Mouse (Mus musculus): ENCODE data around the gene Tuba1c. TPM values are rescaled to one million over a fixed set of nuclear protein-coding genes. Genes with fewer than 3 reads are reported as not detected.

Tuba1c gene
- polyA plus RNA-seq, 1 experiment, result 976 TPM

DNA sequence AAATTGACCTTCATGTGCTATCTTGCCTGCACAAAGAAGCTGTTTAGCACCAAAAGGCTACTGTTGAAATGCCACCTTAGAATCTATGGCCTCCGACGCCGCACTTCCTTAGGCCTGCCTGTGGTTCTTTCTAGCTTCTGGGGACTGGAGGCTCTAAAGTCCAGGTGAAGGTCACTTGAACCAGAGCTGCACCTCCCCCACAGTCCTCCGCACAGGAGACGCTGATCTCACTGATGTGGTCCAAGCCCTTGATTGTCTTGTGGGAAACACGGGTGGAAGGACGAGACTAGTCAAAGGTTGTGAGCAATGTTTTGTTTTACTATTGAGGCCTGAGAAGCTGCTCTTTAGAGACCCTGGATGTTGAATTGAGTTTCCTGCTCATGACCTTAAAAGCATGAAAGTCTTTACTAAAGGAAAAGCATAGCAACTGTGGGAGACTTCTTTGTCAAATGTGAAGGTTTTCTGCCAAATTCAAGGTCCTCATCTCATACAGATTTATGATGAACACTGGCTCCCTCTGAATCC, 3.1 kb downstream of the Tuba1c start:
- H3K79me3 ChIP-seq (ENCODE audit: low read depth), result peaks cover 60% of the 10 kb centered on the region
- H3K36me3 ChIP-seq (ENCODE audit: control insufficient read depth, insufficient read depth), result peaks cover 48% of the 10 kb centered on the region
- peak overlapping the region; percentile 100 for H3K4me3 ChIP-seq (ENCODE audit: insufficient read depth, poor library complexity, severe bottlenecking)
- TF ChIP-seq CEBPB (IDR thresholded peaks at IDR 0.05; ENCODE audit: low read depth) (no peak), MYOD1 (IDR thresholded peaks at IDR 0.05; ENCODE audit: control insufficient read depth, insufficient read length, low read depth) (no peak), MAX (IDR thresholded peaks at IDR 0.05) (no peak), USF1 (IDR thresholded peaks at IDR 0.05; ENCODE audit: low read depth) (no peak), FOSL1 (IDR thresholded peaks at IDR 0.05; ENCODE audit: insufficient read depth, low read length, poor library complexity, severe bottlenecking) (no peak), CTCF (IDR thresholded peaks at IDR 0.05; ENCODE audit: control insufficient read depth, insufficient read depth, insufficient read length) (no peak), MYOG (IDR thresholded peaks at IDR 0.05; ENCODE audit: control insufficient read depth, extremely low read depth, insufficient read length) (no peak)
- H3ac ChIP-seq (ENCODE audit: control insufficient read depth, insufficient read length, low read depth), result peak overlapping the region; percentile 64
- no peaks in the 10 kb centered on the region for H3K27me3 ChIP-seq (ENCODE audit: control insufficient read depth, insufficient read depth, insufficient read length)
- H3K79me2 ChIP-seq (ENCODE audit: control insufficient read depth, insufficient read depth), result peaks cover 67% of the 10 kb centered on the region

DNA sequence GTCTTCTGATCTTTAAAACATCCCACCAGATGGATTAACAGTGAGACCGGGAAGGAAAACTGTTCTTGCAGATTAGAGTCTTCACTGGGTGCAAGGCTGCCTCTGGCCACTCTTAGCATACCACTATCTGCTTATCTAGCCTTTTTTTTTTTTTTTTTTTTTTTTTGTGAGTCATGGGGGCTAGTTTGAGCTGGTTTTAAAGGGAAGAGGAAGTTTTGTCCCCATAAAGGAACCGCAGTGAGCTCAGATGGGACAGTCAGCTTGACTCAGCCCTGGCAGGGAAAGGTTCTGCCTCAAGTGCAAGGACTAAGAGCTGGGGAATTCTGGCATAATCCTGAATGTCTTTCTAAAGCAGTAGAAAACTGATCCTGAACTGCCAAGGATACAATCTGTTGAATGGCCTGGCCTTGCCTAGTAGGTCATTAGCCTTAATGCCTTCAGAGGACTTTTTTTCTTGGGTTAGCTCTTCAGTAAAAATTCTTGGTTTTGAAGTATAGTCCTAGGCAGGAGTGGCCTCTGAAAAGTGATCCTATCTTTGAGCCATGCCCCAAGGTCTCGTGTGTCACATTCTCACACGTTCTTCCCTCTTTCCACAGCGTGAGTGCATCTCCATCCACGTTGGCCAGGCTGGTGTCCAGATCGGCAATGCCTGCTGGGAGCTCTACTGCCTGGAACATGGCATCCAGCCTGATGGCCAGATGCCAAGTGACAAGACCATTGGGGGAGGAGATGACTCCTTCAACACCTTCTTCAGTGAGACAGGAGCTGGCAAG, 4.0 kb downstream of the Tuba1c start:
- Histone ChIP-seq H3K36me3 (ENCODE audit: control insufficient read depth, insufficient read depth) (peaks cover 56% of the 10 kb centered on the region), H3ac (ENCODE audit: control insufficient read depth, insufficient read length, low read depth) (no peak overlapping the region), H3K79me2 (ENCODE audit: control insufficient read depth, insufficient read depth) (peaks cover 67% of the 10 kb centered on the region), H3K27me3 (ENCODE audit: control insufficient read depth, insufficient read depth, insufficient read length) (no peaks in the 10 kb centered on the region), H3K4me3 (ENCODE audit: insufficient read depth, poor library complexity, severe bottlenecking) (peak overlapping the region; percentile 100), H3K79me3 (ENCODE audit: low read depth) (peaks cover 60% of the 10 kb centered on the region)
- no peak for TF ChIP-seq MYOD1 (IDR thresholded peaks at IDR 0.05; ENCODE audit: control insufficient read depth, insufficient read length, low read depth)
- peak; percentile 46 for TF ChIP-seq MAX (IDR thresholded peaks at IDR 0.05)
- TF ChIP-seq CTCF (IDR thresholded peaks at IDR 0.05; ENCODE audit: control insufficient read depth, insufficient read depth, insufficient read length), result no peak
- peak; percentile 79 for TF ChIP-seq FOSL1 (IDR thresholded peaks at IDR 0.05; ENCODE audit: insufficient read depth, low read length, poor library complexity, severe bottlenecking)
- TF ChIP-seq CEBPB (IDR thresholded peaks at IDR 0.05; ENCODE audit: low read depth), result no peak
- TF ChIP-seq USF1 (IDR thresholded peaks at IDR 0.05; ENCODE audit: low read depth), result no peak
- TF ChIP-seq MYOG (IDR thresholded peaks at IDR 0.05; ENCODE audit: control insufficient read depth, extremely low read depth, insufficient read length), result no peak

DNA sequence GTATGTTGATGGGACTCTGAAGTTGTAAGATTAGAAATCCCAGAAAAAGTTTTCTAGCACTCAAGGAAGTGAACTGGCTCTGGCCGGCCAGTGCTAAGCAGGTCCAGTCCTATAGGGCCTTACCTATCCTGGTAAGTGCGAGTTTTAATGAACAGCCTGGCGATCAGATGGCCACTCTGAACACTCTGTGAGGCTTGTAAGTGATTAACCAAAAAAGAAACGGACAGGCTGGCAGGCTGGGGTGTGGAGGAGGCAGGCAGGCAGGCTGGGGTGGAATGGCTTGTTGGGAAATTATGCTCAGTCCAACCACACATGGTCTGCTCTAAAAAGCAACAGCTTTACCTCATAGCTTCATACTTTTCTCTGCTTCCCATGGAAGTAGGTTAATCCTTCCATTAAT, 5.7 kb downstream of the Tuba1c start:
- no peaks in the 10 kb centered on the region for H3K27me3 ChIP-seq (ENCODE audit: control insufficient read depth, insufficient read depth, insufficient read length)
- no peak overlapping the region for H3K4me3 ChIP-seq (ENCODE audit: insufficient read depth, poor library complexity, severe bottlenecking)
- peaks cover 64% of the 10 kb centered on the region for H3K79me2 ChIP-seq (ENCODE audit: control insufficient read depth, insufficient read depth)
- no peak overlapping the region for H3ac ChIP-seq (ENCODE audit: control insufficient read depth, insufficient read length, low read depth)
- H3K79me3 ChIP-seq (ENCODE audit: low read depth), result peaks cover 57% of the 10 kb centered on the region
- H3K36me3 ChIP-seq (ENCODE audit: control insufficient read depth, insufficient read depth), result peaks cover 60% of the 10 kb centered on the region
- TF ChIP-seq MYOG (IDR thresholded peaks at IDR 0.05; ENCODE audit: control insufficient read depth, extremely low read depth, insufficient read length) (no peak), CEBPB (IDR thresholded peaks at IDR 0.05; ENCODE audit: low read depth) (no peak), FOSL1 (IDR thresholded peaks at IDR 0.05; ENCODE audit: insufficient read depth, low read length, poor library complexity, severe bottlenecking) (no peak), MYOD1 (IDR thresholded peaks at IDR 0.05; ENCODE audit: control insufficient read depth, insufficient read length, low read depth) (no peak), USF1 (IDR thresholded peaks at IDR 0.05; ENCODE audit: low read depth) (no peak), CTCF (IDR thresholded peaks at IDR 0.05; ENCODE audit: control insufficient read depth, insufficient read depth, insufficient read length) (no peak), MAX (IDR thresholded peaks at IDR 0.05) (no peak)

DNA sequence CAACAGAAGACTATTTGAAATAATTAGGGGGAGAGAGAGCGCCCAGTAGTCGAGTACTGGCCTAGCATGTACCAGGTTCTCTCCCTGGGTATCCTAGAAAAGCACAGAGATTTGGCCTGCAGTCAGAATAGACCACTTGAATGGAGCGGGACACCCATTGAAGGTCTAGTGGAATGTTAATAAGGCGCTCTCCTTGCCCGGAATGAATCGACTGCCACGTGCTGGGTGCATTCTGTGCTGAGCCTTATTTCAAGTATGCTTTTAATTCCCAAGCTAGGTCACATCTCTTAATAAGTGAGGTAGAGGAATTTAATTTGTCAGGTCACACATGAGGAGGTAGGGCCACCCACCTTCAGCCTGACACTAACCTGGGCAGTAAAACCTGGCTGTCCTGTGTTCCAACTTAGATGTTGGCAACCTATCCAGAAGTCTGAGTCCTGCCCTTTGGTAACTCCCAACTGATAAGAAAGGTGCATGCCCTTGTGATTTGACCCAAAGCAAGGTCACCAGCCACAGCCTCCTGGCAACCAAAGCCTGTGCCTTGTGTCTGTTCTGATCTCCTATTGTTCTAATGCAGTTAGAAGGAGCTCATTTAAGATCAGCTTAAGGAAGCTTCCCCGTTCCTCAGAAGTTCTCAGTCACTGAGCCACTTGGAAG, 6.7 kb downstream of the Tuba1c start:
- no peaks in the 10 kb centered on the region for H3K27me3 ChIP-seq (ENCODE audit: control insufficient read depth, insufficient read depth, insufficient read length)
- TF ChIP-seq USF1 (IDR thresholded peaks at IDR 0.05; ENCODE audit: low read depth), result no peak
- TF ChIP-seq MYOG (IDR thresholded peaks at IDR 0.05; ENCODE audit: control insufficient read depth, extremely low read depth, insufficient read length), result no peak
- TF ChIP-seq FOSL1 (IDR thresholded peaks at IDR 0.05; ENCODE audit: insufficient read depth, low read length, poor library complexity, severe bottlenecking), result no peak
- TF ChIP-seq CEBPB (IDR thresholded peaks at IDR 0.05; ENCODE audit: low read depth), result no peak
- no peak for TF ChIP-seq MAX (IDR thresholded peaks at IDR 0.05)
- TF ChIP-seq CTCF (IDR thresholded peaks at IDR 0.05; ENCODE audit: control insufficient read depth, insufficient read depth, insufficient read length), result no peak
- TF ChIP-seq MYOD1 (IDR thresholded peaks at IDR 0.05; ENCODE audit: control insufficient read depth, insufficient read length, low read depth), result no peak
- H3K4me3 ChIP-seq (ENCODE audit: insufficient read depth, poor library complexity, severe bottlenecking), result no peak overlapping the region
- no peak overlapping the region for H3ac ChIP-seq (ENCODE audit: control insufficient read depth, insufficient read length, low read depth)
- H3K79me3 ChIP-seq (ENCODE audit: low read depth), result peaks cover 47% of the 10 kb centered on the region
- peaks cover 60% of the 10 kb centered on the region for H3K36me3 ChIP-seq (ENCODE audit: control insufficient read depth, insufficient read depth)
- H3K79me2 ChIP-seq (ENCODE audit: control insufficient read depth, insufficient read depth), result peaks cover 54% of the 10 kb centered on the region

DNA sequence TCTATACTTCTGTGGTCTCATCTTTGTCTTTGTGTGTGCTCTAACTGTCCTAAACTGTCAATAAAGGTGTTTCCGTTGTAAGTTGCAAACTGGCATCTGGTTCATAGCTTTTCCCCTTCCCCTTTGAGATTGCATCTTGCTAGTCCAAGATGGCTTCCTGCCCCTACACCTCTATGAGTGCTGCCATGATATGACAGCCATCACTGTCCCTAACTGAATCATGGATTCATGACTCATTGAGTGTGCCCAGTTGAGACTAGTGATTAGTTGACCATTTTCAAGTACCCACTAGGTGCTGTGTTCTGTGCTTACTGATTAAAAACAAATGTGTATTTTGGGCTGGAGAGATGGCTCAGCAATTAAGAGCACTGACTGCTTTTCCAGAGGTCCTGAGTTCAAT, 8.3 kb downstream of the Tuba1c start:
- no peak overlapping the region for H3K4me3 ChIP-seq (ENCODE audit: insufficient read depth, poor library complexity, severe bottlenecking)
- peaks cover 31% of the 10 kb centered on the region for H3K79me3 ChIP-seq (ENCODE audit: low read depth)
- H3K36me3 ChIP-seq (ENCODE audit: control insufficient read depth, insufficient read depth), result peaks cover 48% of the 10 kb centered on the region
- TF ChIP-seq CEBPB (IDR thresholded peaks at IDR 0.05; ENCODE audit: low read depth) (no peak), USF1 (IDR thresholded peaks at IDR 0.05; ENCODE audit: low read depth) (no peak)
- H3ac ChIP-seq (ENCODE audit: control insufficient read depth, insufficient read length, low read depth), result no peak overlapping the region
- H3K79me2 ChIP-seq (ENCODE audit: control insufficient read depth, insufficient read depth), result peaks cover 38% of the 10 kb centered on the region
- H3K27me3 ChIP-seq (ENCODE audit: control insufficient read depth, insufficient read depth, insufficient read length), result no peaks in the 10 kb centered on the region

Data from C2C12 (cell line).